Mouse (Mus musculus): ENCODE measurements around the gene Tsacc.
"Not testable (repeated sequence)": the region's sequence is repeated elsewhere in the genome, so short reads cannot be mapped to it uniquely, and the experiment has no call there.

The Tsacc gene

DNA sequence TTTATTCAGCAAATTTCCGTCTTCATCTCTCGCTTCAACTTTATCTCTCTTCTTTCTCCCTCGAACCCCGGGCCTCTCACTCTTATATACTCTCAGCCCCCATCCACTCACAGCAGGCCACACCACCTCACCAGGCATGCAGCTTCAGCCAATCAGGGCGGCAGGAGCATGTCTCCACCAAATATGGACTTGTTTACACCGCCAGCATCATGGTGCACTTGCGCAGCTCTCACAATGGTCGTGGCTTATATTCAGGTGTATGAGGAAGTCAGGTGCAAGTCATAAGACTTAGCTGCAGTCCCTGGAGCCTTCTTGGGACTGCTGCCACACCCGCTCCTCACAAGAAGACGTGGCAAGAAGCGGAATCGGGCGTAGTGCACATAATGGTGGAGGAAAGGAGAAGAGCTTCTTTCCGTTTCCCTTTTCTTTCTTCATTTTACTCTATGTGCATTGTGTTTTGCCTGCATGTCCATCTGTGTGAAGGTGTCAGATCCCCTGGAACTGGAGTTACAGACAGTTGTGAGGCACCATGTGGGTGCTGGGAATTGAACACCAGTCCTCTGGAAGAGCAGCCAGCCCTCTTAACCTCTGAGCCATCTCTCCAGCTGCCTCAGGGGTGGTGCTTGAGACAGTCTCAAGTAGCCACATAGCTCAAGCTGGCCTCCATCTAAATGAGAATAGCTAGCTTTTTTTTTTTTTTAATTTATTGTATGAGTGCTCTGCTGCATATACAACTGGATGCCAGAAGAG is 11.8 kb downstream of the Tsacc start:
- in situ Hi-C loops (cut with MboI, MseI) = not testable (repeated sequence)

DNA sequence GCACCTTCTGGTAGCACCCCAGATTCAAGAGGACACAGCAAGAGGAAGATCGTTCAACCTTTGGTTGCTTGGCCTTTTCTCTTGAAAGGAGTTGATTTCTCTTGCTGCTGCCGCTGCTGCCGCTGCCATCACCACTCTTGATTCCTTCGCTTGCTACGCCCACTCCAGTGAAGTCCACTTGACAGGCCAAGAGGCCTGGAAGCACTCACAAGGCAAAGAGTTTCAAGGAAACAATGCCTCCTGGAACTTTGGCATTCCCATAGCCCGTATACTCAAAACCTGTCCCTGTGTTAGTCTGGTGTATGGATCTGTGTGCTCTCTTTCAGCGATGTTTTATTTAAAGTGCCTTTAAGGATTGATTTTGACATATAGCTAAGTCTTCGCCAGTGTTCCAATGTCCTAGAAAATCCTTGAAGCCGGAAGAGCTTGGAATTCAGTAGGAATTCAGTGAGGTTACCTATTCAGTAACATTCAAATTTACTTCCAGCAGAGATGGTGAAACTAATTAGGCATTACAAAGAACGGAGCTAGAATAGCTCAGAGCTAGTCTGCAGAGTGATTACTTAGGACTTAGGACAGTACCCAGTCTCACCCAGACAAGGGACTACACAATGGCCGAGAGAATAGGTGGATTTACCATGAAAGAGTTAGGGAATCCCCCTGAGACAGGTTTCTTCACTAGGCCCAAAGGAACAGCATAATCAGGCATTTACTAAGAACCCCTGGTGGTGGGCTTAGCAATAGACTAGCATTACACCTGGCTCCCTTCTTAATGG is 15.5 kb downstream of the Tsacc start:
- in situ Hi-C loops (cut with MboI, MseI) = not testable (repeated sequence)

GRCm38 (mm10) chr3:88280035-88280434 is 16.8 kb downstream of the Tsacc start:
- in situ Hi-C loops (cut with MboI, MseI) = no loop called here

GRCm38 (mm10) chr3:88276529-88277143 is 20.2 kb downstream of the Tsacc start:
- in situ Hi-C loops (cut with MboI, MseI) = no loop called here

DNA sequence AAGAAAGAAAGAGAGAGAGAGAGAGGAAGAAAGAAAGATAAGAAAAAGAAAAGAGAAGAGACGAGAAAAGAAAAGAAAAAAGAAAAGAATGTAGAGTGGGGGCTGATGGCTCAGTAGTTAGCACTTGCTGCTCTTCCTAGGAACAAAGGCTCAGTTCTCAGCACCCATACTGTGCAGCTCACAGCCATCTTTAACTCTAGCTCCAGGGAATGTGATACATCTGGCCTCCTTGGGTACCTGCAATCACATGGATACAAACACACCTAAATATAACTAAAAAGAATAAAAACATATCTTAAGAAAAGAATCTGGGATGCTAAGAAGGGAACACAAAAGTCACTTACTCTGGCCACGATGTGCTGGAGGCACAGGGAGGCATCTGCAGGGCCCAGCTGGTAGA is 20.7 kb downstream of the Tsacc start:
- in situ Hi-C loops (cut with MboI, MseI) = no loop called here

DNA sequence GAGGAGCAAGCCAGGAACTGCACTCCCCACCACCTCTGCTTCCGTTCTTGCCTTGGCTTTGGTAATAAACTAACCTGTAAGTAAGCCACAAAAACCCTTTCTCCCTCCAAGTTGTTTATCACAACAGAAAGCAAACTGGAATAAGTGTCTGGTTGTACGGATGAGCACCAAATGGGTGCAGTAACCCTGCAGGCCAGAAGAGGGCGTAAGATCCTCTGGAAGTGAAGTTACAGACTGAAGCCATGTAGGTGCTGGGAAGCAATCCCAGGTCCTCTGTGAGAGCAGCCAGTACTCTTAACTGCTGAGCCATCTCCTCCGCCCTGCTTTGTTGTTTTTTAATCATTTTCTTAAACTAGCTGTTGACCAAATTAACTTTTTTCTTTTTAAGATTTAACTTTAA is 22.8 kb downstream of the Tsacc start:
- in situ Hi-C loops (cut with MboI, MseI) = no loop called here

- in situ Hi-C loops (cut with MboI, MseI) = no loop called here
These were observed 24.9 kb downstream of the Tsacc start for GRCm38 (mm10) chr3:88271859-88272258.

- in situ Hi-C loops (cut with MboI, MseI) = not testable (repeated sequence)
These were observed 25.5 kb downstream of the Tsacc start for GRCm38 (mm10) chr3:88271298-88271697.

DNA sequence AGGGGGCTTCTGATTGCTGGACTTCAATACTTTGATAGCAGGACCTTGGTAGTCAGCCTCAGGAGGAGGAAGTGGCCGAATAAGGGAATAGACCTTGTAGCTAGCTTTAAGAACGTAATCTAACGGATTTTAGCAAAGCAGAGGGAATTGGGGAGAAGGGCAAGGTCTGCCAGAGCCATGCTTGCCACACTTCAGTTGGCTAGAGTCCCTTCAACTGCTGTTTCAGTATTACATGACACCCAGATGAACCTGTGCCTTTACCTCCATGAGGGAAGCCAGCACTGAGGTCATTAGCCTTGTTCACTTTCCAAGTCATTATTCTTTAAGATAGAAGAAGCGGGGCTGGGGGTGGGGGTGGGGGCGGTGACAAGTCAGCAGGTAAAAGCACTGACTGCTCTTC is 27.8 kb downstream of the Tsacc start:
- in situ Hi-C loops (cut with MboI, MseI) = no loop called here

DNA sequence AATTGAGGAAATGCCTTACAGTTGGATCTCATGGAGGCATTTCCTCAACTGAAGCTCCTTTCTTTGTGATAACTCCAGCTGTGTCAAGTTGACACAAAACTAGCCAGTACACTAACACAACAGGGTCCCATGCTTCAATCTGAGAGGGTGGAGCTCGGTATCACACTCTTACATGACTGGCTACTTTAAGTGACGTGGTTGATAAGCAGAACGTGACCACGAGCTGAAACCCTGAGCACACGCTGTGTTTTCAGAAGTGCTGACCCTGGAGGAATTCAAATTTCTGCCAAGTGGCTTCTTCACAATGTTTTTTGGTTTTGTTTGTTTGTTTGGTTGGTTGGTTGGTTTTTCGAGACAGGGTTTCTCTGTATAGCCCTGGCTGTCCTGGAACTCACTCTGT is 28.8 kb downstream of the Tsacc start:
- in situ Hi-C loops (cut with MboI, MseI) = not testable (repeated sequence)

DNA sequence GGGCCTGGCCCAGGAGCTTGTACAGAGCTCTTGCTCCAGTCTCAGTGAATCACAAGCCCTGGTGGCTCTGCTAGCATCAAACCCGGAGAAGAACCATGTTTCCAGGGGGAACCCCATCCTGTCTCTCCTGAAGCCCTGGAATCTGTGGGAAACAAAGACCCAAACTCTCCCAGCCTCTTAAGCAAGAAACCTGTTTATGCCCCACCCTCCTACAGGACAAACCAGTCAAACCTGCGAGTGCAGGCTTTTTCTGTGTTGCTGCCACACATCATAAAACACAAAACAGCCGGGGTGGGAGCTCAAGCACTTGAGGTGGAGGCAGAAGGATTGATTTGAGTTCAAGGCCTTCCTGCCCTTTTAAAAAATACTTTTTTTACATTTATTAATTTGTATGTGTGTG is 34.5 kb downstream of the Tsacc start:
- in situ Hi-C loops (cut with MboI, MseI) = no loop called here

DNA sequence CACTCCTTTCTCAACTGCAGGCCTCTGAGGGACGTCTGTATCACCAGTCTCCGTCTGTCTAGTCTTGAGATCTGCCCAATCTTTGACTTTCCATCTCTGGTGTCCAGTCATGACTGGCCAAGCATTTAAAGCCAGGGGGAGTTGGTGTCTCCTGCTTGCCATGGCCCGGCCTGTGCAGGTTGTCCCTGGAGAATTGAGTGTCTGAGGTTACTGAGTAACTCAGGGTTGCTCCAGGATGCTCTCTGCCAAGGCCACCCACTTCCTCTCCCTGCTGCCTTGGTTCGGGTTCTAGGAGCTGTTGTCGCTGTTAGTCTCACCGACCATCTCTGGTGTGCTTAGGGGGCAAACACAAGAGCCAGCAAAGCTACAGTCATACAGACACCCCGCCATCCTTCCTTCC is 40.4 kb downstream of the Tsacc start:
- in situ Hi-C loops (cut with MboI, MseI) = no loop called here

DNA sequence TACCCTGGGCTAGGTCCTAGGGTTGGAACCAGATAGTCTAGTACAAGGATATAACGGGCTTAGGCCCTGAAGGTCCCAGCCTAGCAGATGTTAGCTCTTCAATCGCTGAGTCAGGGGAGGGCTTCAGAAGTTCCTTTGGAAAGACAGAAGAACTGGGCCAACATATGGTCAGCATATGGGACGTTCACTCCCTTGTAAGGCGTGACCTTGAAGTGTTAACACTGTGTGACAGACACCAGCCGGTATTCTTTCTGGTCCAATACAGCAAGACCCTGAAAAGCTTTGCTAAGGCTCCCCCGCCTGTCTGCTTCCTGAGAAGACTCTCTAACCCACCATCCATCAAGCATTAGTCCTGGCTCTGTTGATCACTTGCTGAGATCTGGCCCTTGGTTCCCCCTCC is 40.8 kb downstream of the Tsacc start:
- in situ Hi-C loops (cut with MboI, MseI) = no loop called here

DNA sequence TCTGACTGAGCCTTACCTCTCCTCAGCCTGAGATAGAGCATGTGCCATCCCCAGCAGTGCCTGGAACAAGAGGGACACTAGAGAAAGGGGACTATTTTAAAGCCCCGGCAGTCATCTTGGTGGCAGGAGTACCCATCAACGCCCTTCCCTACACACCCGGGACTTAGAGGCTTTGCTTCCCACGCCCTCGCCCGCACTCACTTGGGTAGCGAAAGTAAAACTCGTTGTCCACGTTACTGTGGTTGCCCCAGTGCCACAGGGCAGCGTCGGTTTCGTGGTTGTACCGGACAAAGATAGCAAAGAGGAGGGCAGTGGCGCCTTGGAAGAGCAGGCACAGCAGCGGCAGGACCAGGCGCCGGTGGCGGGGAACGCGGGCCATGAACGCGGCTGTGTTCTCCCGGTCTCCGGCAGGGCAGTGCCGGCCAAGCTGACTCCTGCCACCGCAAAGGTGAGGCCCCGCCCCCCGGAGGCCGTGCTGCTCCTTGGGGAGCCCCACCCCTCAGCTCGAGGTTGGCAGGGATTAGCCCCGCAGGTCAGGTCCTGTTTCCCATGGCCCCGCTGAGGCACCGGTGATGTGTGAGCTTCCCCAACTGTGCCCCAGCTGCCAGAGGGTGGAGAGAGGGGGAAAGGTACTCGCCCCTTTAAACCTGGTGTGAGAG is 42.4 kb downstream of the Tsacc start, which contains the start of gene Rhbg:
Gene Rhbg (minus strand): TSS at position 442 of the 659 bp plus-strand sequence.
- in situ Hi-C loops (cut with MboI, MseI) = no loop called here

DNA sequence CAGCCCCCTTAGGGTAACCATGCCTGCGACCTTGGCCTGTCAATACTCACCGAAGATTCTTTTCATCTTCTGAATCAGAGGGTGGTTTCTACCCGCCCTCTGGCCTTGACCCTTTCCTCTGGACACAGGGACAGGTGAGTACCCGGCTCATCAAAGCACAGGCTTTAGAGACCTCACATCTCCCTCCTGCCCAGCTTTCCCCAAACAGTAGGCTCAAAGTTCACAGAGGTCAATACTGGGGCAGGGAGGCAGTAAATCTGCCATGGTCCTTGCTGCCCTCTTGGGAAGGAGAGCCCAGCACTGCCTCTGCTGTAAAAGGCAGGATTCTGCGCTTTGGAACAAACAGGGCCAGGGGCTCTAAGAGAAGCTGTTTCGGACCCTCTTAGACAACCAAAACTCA is 44.1 kb downstream of the Tsacc start:
- in situ Hi-C loops (cut with MboI, MseI) = no loop called here

GRCm38 (mm10) chr3:88248406-88248805 is 48.4 kb downstream of the Tsacc start:
- in situ Hi-C loops (cut with MboI, MseI) = loop anchor here (10.0 kb wide), 1 partner anchor 694 kb away; no protein-coding TSS in a partner anchor

GRCm38 (mm10) chr3:88247666-88248065 is 49.1 kb downstream of the Tsacc start:
- in situ Hi-C loops (cut with MboI, MseI) = loop anchor here (10.0 kb wide), 1 partner anchor 693 kb away; no protein-coding TSS in a partner anchor

DNA sequence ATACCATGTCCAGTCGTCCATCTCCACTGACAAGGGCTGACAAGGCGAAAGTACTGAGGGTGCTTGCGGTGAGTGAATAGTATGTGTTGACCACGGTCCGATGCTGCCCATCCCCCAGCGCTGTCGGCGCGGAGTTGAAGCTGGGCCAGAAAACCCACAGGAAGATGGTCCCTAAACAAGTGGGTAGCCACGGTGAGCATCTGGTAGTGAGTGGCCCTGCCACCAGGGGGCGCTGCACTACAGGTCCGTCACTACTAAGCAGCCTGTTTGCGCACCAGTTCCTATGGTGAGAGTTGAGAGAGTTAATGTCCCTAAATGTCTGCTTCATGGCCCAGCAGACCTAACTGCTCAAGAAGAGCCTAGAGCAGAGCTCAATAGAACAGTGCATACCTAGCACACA is 51.0 kb downstream of the Tsacc start:
- in situ Hi-C loops (cut with MboI, MseI) = loop anchor here (10.0 kb wide), 1 partner anchor 691 kb away; no protein-coding TSS in a partner anchor

- in situ Hi-C loops (cut with MboI, MseI) = loop anchor here (5.0 to 10.0 kb wide), 3 partner anchors 52 to 689 kb away; no protein-coding TSS in a partner anchor
These were observed 52.7 kb downstream of the Tsacc start for GRCm38 (mm10) chr3:88244071-88244470.

- in situ Hi-C loops (cut with MboI, MseI) = loop anchor here (5.0 to 10.0 kb wide), 3 partner anchors 50 to 688 kb away; no protein-coding TSS in a partner anchor
These were observed 54.3 kb downstream of the Tsacc start for GRCm38 (mm10) chr3:88242531-88242930.

GRCm38 (mm10) chr3:88241045-88241786 is 55.6 kb downstream of the Tsacc start:
- in situ Hi-C loops (cut with MboI, MseI) = loop anchor here (5.0 to 10.0 kb wide), 3 partner anchors 49 to 686 kb away; no protein-coding TSS in a partner anchor
